Mouse (Mus musculus): ENCODE data around the gene Gm29289. TPM values are rescaled to one million over a fixed set of nuclear protein-coding genes. Genes with fewer than 3 reads are reported as not detected.
"Not testable (repeated sequence)": the region's sequence is repeated elsewhere in the genome, so short reads cannot be mapped to it uniquely, and the experiment has no call there.

The Gm29289 gene
- polyA plus RNA-seq (2015; fragmentation: Nextera tagmentation; extraction: Ambion mirVana), result not detected in 2 replicates

DNA sequence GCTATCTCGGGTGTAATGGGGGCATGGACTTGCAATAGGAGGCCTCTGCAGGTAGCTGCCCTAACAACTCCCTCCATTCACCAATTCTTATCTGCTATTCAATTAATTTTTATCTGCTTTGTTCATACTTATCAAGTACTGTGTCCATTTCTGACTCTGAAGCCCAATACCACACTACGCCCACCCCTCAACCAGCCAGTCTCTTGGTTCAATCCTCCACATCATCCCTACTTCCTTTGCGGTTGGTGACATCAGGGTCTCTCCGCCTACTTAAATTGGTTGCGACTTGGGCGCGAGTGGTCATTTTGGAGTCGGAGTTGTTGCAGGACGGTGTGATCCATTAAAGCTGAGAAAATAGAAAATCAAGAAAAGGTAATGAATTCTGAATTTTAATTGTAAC, at the start of gene Gm29289:
Gm29289 (plus strand) TSS at position 301 of the 400 bp plus-strand sequence.
- not testable (repeated sequence) for H3K4me2 ChIP-seq (ENCODE audit: low read length); H3K4me3 ChIP-seq (ENCODE audit: low read depth, low read length); H3K9me3 ChIP-seq (replicated peaks; ENCODE audit: control insufficient read depth, low read length, poor library complexity, severe bottlenecking); H3K36me3 ChIP-seq (ENCODE audit: control insufficient read depth, insufficient read depth, low read length); H3K4me1 ChIP-seq (ENCODE audit: control insufficient read depth, insufficient read depth, low read length); H3K27ac ChIP-seq (ENCODE audit: low read length); ATAC-seq; H3K9ac ChIP-seq (ENCODE audit: low read depth, low read length); H3K27me3 ChIP-seq (ENCODE audit: control insufficient read depth, insufficient read depth, low read depth, low read length)
- no CpG with 5 or more reads among the region's 9 CpGs for WGBS

DNA sequence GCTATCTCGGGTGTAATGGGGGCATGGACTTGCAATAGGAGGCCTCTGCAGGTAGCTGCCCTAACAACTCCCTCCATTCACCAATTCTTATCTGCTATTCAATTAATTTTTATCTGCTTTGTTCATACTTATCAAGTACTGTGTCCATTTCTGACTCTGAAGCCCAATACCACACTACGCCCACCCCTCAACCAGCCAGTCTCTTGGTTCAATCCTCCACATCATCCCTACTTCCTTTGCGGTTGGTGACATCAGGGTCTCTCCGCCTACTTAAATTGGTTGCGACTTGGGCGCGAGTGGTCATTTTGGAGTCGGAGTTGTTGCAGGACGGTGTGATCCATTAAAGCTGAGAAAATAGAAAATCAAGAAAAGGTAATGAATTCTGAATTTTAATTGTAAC, 31.7 kb upstream of the Gm29289 start, which contains the start of gene Gm10352:
Gm10352 (plus strand) TSS at position 301 of the 400 bp plus-strand sequence.
- not testable (repeated sequence) for H3K27me3 ChIP-seq (ENCODE audit: control insufficient read depth, insufficient read depth, low read depth, low read length); ATAC-seq; H3K4me3 ChIP-seq (ENCODE audit: low read depth, low read length); H3K27ac ChIP-seq (ENCODE audit: low read length); H3K4me1 ChIP-seq (ENCODE audit: control insufficient read depth, insufficient read depth, low read length); H3K4me2 ChIP-seq (ENCODE audit: low read length); H3K36me3 ChIP-seq (ENCODE audit: control insufficient read depth, insufficient read depth, low read length); H3K9ac ChIP-seq (ENCODE audit: low read depth, low read length); H3K9me3 ChIP-seq (replicated peaks; ENCODE audit: control insufficient read depth, low read length, poor library complexity, severe bottlenecking)
- no CpG with 5 or more reads among the region's 9 CpGs for WGBS

Other genes with a start within 250 kb of the Gm29289 start
- gene H2al2b, start 211.9 kb upstream of the Gm29289 start, polyA plus RNA-seq (2015; fragmentation: Nextera tagmentation; extraction: Ambion mirVana), result not detected in 2 replicates
- 0.17 TPM in 1 of 2 replicates, not detected in the other for gene Gm4064, start 136.4 kb upstream of the Gm29289 start, polyA plus RNA-seq (2015; fragmentation: Nextera tagmentation; extraction: Ambion mirVana)
- not detected in 2 replicates for gene Rbmy, start 101.9 kb upstream of the Gm29289 start, polyA plus RNA-seq (2015; fragmentation: Nextera tagmentation; extraction: Ambion mirVana)
- gene Gm10256, start 101.9 kb upstream of the Gm29289 start, polyA plus RNA-seq (2015; fragmentation: Nextera tagmentation; extraction: Ambion mirVana), result not detected in 2 replicates
- not detected in 2 replicates for gene Gm10352, start 31.6 kb upstream of the Gm29289 start, polyA plus RNA-seq (2015; fragmentation: Nextera tagmentation; extraction: Ambion mirVana)

Data from midbrain, embryonic 16.5 days (tissue).